Mouse (Mus musculus) stomach, embryonic 16.5 days (tissue): ENCODE results near the gene Hbq1b. TPM values are rescaled to one million over a fixed set of nuclear protein-coding genes. Genes with fewer than 3 reads are reported as not detected.
"Not testable (repeated sequence)": the region's sequence is repeated elsewhere in the genome, so short reads cannot be mapped to it uniquely, and the experiment has no call there.

Experiments
- ATAC-seq: fragments of 200-750 bp; cut with Nextera tagmentation; 2 replicates; pipeline ENCODE4 v1.8.0; 2017; ENCODE audit warnings: moderate number of reproducible peaks, moderate TSS enrichment; ENCODE audit not compliant: insufficient read depth, low FRiP score
- H3K27ac ChIP-seq: fragments of 300-500 bp; sonication (generic); 2 replicates; pipeline ENCODE4 v1.5.1; 2014; ENCODE audit warnings: low read length
- H3K27me3 ChIP-seq: fragments of 300-500 bp; sonication (generic); 2 replicates; pipeline ENCODE4 v1.6.1; 2014; ENCODE audit warnings: low read length, control low read depth, mixed read lengths; ENCODE audit not compliant: control insufficient read depth, insufficient read depth
- H3K36me3 ChIP-seq: fragments of 300-500 bp; sonication (generic); 2 replicates; pipeline ENCODE4 v1.6.1; 2014; ENCODE audit warnings: low read length; ENCODE audit not compliant: control insufficient read depth, insufficient read depth
- H3K4me1 ChIP-seq: fragments of 300-500 bp; sonication (generic); 2 replicates; pipeline ENCODE4 v1.6.1; 2014; ENCODE audit warnings: low read length, control low read depth, mixed read lengths; ENCODE audit not compliant: control insufficient read depth, insufficient read depth
- H3K4me2 ChIP-seq: fragments of 300-500 bp; sonication (generic); 2 replicates; pipeline ENCODE4 v1.6.1; 2014; ENCODE audit warnings: low read depth, low read length, mixed read lengths
- H3K4me3 ChIP-seq: fragments of 300-500 bp; sonication (generic); replicated peaks from 2 replicates; pipeline ENCODE4 v1.5.1; 2014; ENCODE audit warnings: mild to moderate bottlenecking, low read length
- H3K9ac ChIP-seq: fragments of 300-500 bp; sonication (generic); 2 replicates; pipeline ENCODE4 v1.6.1; 2014; ENCODE audit warnings: low read length
- H3K9me3 ChIP-seq: fragments of 300-500 bp; sonication (generic); replicated peaks from 2 replicates; pipeline ENCODE4 v1.6.1; 2016; ENCODE audit warnings: low read length, control low read depth; ENCODE audit not compliant: control insufficient read depth
- WGBS: fragments of 180-500 bp; shearing (Covaris S2); extraction: QIAGEN DNeasy Blood & Tissue Kit; methylation state at CpG from one replicate; pipeline ENCODE4 v1.1.7; 2014; 5-methylcytosine and 5-hydroxymethylcytosine counted together
- polyA plus RNA-seq: library from polyadenylated mRNA; unstranded; fragments of >200 nt; fragmentation: Nextera tagmentation; extraction: Ambion mirVana; gene quantifications from 2 replicates; pipeline ENCODE4 v1.2.1, GENCODE M21; 2015

The Hbq1b gene
- polyA plus RNA-seq, result 3.3 and 5.5 TPM in 2 replicates

DNA sequence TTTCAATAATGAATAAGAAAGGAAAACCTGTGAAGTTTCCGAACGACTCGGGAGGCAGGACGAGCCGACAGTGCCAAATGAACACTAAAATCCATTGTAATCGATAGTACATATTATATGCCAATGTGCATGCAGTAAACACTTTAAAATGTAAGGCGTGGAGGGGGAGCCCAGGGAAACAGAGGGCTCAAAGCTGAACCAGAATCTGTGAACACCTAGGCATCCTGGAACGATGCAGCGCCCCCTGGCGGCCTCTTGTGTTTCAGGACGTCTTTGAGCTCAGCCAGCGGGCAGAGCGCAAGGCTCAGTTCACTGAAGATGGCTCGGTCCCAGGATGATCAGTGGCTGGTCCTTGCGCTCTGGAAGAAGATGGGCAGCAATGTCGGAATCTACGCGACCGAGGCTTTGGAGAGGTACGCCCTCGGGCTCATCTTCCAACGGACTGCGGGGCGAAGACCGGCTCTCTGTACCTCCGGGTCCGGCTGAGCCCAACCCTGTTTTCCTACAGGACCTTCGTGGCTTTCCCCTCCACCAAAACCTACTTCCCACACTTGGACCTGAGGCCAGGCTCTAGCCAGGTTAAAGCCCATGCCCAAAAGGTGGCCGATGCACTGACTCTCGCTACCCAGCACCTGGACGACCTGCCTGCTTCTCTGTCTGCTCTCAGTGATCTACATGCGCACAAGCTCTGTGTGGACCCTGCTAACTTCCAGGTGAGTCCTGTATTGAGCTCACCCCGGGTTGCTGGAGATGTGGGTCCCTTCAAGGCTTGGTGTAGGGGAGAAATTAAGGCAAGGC, at the start of gene Hbq1b:
TSS of gene Hbq1b (plus strand) at position 271 of the 798 bp plus-strand sequence.
- Histone ChIP-seq H3K4me2 (peak within 1 kb of the TSS; percentile 50), H3K4me3 (peak within 1 kb of the TSS; percentile 30)
- H3K9me3 ChIP-seq, H3K27me3 ChIP-seq, H3K36me3 ChIP-seq, H3K9ac ChIP-seq, H3K27ac ChIP-seq, H3K4me1 ChIP-seq: not testable (repeated sequence)
- peak; percentile 41; the same call in 1 of the 2 replicates for ATAC-seq
- WGBS, result 18% methylated on average over 30 of the region's 33 CpGs

DNA sequence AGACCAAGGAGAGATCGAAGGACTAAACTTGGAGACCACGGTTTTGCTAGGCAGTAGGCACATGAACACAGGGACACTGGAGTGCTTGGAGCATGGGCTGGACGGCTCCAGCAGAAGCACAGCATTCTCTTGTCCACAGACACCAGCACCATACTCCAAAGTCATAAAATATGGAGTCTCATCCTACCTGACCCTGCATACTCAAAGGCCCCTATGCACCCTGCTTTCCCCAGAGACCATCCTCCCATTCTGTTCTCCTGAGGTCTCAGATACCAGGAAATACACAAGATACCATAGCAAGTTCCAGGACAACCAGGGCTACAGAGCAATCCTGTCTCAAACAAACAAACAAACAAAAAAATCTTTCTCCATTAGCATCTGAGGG, 49.4 kb upstream of the Hbq1b start:
- no peaks in the 10 kb centered on the region for H3K9me3 ChIP-seq
- no peak overlapping the region for H3K4me2 ChIP-seq
- H3K27me3 ChIP-seq, result no peaks in the 10 kb centered on the region
- ATAC-seq, result no peak
- peaks cover 19% of the 10 kb centered on the region for H3K4me1 ChIP-seq
- H3K4me3 ChIP-seq, result no peak overlapping the region
- no peak overlapping the region for H3K27ac ChIP-seq
- 92% methylated on average over 3 of the region's 3 CpGs for WGBS
- 0 out of 2 replicates have a peak, but pooled peaks cover 14% of the 10 kb centered on the region for H3K36me3 ChIP-seq
- H3K9ac ChIP-seq, result no peak overlapping the region

- 0 out of 2 replicates have a peak, but pooled peaks cover 14% of the 10 kb centered on the region for H3K36me3 ChIP-seq
- H3K4me2 ChIP-seq, result no peak overlapping the region
- H3K9ac ChIP-seq, result no peak overlapping the region
- ATAC-seq, result 0 out of 2 replicates have a peak, but pooled peaks have one; percentile 42
- WGBS, result 68% methylated on average over 5 of the region's 5 CpGs
- no peak overlapping the region for H3K27ac ChIP-seq
- no peaks in the 10 kb centered on the region for H3K27me3 ChIP-seq
- no peaks in the 10 kb centered on the region for H3K9me3 ChIP-seq
- H3K4me3 ChIP-seq, result no peak overlapping the region
- peaks cover 22% of the 10 kb centered on the region for H3K4me1 ChIP-seq
Measured at GRCm38 (mm10) chr11:32238093-32238860, 48.5 kb upstream of the Hbq1b start.

- no peak overlapping the region for H3K4me3 ChIP-seq
- H3K27ac ChIP-seq, result no peak overlapping the region
- no peak overlapping the region for H3K4me2 ChIP-seq
- no peaks in the 10 kb centered on the region for H3K9me3 ChIP-seq
- H3K9ac ChIP-seq, result no peak overlapping the region
- H3K36me3 ChIP-seq, result 0 out of 2 replicates have a peak, but pooled peaks cover 14% of the 10 kb centered on the region
- H3K4me1 ChIP-seq, result peaks cover 9% of the 10 kb centered on the region; the same call in 1 of the 2 replicates
- no peak for ATAC-seq
- no peaks in the 10 kb centered on the region for H3K27me3 ChIP-seq
Measured at GRCm38 (mm10) chr11:32241391-32241790, 45.4 kb upstream of the Hbq1b start.

DNA sequence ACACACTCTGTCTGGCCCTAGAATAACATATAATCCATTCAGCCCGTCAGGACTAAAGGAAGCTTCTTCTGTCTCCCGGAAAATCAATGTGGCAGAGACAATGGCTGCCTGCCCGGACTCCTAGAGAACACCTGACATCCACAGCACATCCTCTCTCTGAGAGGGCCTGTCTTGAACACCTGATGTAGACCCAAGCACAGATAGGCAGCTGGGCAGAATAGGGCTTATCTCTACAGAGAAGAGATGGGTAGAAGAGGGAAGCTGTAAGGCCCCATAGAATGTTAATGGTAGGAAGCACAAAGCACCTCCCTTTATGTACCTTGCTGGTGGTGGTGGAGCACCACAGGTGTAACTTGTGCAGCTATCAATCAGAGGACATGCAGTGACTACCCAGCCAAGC, 44.6 kb upstream of the Hbq1b start:
- Histone ChIP-seq H3K9ac (no peak overlapping the region), H3K27me3 (no peaks in the 10 kb centered on the region), H3K4me2 (no peak overlapping the region), H3K27ac (no peak overlapping the region), H3K9me3 (no peaks in the 10 kb centered on the region), H3K4me3 (no peak overlapping the region), H3K4me1 (peaks cover 8% of the 10 kb centered on the region; the same call in 1 of the 2 replicates), H3K36me3 (0 out of 2 replicates have a peak, but pooled peaks cover 14% of the 10 kb centered on the region)
- 89% methylated on average over 3 of the region's 3 CpGs for WGBS
- ATAC-seq, result no peak

- H3K4me1 ChIP-seq, result peaks cover 8% of the 10 kb centered on the region; the same call in 1 of the 2 replicates
- no peak for ATAC-seq
- no peaks in the 10 kb centered on the region for H3K9me3 ChIP-seq
- no peak overlapping the region for H3K4me3 ChIP-seq
- WGBS, result 64% methylated on average over 7 of the region's 7 CpGs
- no peaks in the 10 kb centered on the region for H3K27me3 ChIP-seq
- H3K27ac ChIP-seq, result peak overlapping the region; percentile 60; the same call in 1 of the 2 replicates
- H3K4me2 ChIP-seq, result no peak overlapping the region
- H3K9ac ChIP-seq, result no peak overlapping the region
- H3K36me3 ChIP-seq, result 0 out of 2 replicates have a peak, but pooled peaks cover 14% of the 10 kb centered on the region
Measured at GRCm38 (mm10) chr11:32243205-32243955, 43.4 kb upstream of the Hbq1b start.

DNA sequence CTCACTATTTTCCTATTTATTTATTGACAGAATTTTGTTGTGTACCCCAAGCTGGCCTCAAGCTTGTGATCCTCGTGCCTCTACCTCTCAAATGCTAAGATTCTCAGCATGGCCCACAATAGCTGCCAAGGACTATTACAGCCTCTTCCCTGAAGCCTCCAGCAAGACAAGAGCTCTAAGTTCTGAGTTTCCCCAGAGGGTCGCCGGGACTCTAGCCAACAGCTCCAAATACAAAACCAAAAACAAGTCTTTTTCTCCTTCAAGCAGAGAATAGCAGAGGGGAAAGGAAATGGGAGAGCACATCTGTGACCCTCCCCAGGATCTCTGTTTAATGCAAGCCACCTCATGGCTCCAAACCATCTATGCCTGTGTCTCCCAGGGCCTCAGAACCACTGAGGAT, 42.7 kb upstream of the Hbq1b start:
- Histone ChIP-seq H3K4me1 (peaks cover 8% of the 10 kb centered on the region; the same call in 1 of the 2 replicates), H3K4me3 (no peak overlapping the region), H3K36me3 (0 out of 2 replicates have a peak, but pooled peaks cover 14% of the 10 kb centered on the region), H3K27me3 (no peaks in the 10 kb centered on the region), H3K9ac (no peak overlapping the region), H3K27ac (peak overlapping the region; percentile 60), H3K9me3 (no peaks in the 10 kb centered on the region), H3K4me2 (no peak overlapping the region)
- ATAC-seq, result no peak
- WGBS, result 63% methylated on average over 3 of the region's 3 CpGs

DNA sequence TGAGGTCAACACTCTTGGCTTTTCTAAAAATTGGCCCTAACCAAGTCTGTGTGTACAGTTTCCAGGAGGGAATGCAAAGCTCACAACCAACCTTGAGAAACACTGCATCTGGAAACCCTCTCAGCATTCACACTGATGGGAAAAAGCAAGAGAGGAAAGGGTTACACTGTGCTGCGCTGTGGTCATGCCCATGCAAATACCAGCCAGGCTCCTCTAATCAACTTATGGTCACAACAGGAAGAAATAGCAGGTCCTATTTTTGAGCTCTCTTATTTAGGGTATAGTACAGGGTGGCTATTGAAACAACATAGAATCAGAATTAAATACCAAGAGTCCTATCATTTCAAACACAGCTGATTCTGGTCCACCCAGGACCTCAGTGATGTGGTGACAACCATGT, 42.1 kb upstream of the Hbq1b start:
- WGBS, result 89% methylated on average over 1 of the region's 1 CpGs
- no peak for ATAC-seq

More for the DNA sequence above, 42.1 kb upstream of the Hbq1b start:
- H3K4me3 ChIP-seq, result no peak overlapping the region
- H3K27me3 ChIP-seq, result no peaks in the 10 kb centered on the region
- peak overlapping the region; percentile 60 for H3K27ac ChIP-seq
- peaks cover 8% of the 10 kb centered on the region; the same call in 1 of the 2 replicates for H3K4me1 ChIP-seq
- 0 out of 2 replicates have a peak, but pooled peaks cover 10% of the 10 kb centered on the region for H3K36me3 ChIP-seq
- H3K9me3 ChIP-seq, result no peaks in the 10 kb centered on the region
- no peak overlapping the region for H3K4me2 ChIP-seq
- no peak overlapping the region for H3K9ac ChIP-seq
